Mouse (Mus musculus) layer of hippocampus, postnatal 36 days (tissue): ENCODE measurements around the gene Ankrd54. TPM values are rescaled to one million over a fixed set of nuclear protein-coding genes. Genes with fewer than 3 reads are reported as not detected.
"Not testable (repeated sequence)": the region's sequence is repeated elsewhere in the genome, so short reads cannot be mapped to it uniquely, and the experiment has no call there.

Experiments used
- DNase-seq, 2 experiments: peaks; one replicate each; pipeline ENCODE4 v3.0.0; 2022
- total RNA-seq, 2 experiments: library from RNA; stranded (reverse); gene quantifications; 2 replicates each; pipeline ENCODE4 v1.2.3; 2021

Gene Ankrd54
- total RNA-seq, 2 experiments from 2014 or later, result 17.6 to 20.7 TPM

DNA sequence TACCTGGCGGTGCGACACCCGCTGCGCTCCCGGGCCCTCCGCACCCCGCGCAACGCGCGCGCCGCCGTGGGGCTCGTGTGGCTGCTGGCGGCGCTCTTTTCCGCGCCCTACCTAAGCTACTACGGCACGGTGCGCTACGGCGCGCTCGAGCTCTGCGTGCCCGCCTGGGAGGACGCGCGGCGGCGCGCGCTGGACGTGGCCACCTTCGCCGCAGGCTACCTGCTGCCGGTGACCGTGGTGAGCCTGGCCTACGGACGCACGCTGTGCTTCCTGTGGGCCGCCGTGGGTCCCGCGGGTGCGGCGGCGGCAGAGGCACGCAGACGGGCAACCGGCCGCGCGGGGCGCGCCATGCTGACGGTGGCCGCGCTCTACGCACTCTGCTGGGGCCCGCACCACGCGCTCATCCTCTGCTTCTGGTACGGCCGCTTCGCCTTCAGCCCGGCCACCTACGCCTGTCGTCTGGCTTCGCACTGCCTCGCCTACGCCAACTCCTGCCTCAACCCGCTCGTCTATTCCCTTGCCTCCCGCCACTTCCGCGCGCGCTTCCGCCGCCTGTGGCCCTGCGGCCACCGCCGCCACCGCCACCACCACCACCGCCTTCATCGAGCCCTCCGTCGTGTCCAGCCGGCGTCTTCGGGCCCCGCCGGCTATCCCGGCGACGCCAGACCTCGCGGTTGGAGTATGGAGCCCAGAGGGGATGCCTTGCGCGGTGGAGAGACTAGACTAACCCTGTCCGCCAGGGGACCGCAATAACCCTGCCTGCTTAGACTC lies 19.8 kb downstream of the Ankrd54 start:
- peak; percentile 32 to 34 for DNase-seq

DNA sequence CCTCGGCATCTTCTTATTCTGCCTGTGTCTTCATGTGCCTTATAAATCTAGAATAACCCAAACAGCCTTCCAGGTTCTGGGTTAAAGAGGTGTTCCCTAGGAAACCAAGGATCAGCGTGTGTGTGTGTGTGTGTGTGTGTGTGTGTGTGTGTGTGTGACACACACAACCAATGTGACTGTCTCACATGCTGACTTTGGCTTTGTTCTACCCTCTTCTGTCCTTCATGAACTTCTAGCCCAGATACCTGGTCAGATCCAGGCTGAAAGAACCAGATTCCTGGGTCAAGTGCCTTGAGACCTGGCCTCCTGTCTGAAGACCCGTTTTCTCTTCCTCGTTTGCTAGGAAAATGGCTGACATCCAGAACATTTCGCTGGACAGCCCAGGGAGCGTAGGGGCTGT lies 21.1 kb downstream of the Ankrd54 start, which contains the start of gene Galr3:
Gene Galr3, plus strand, starts transcription at position 301 of the 400 bp plus-strand sequence.
- no peak for DNase-seq

DNA sequence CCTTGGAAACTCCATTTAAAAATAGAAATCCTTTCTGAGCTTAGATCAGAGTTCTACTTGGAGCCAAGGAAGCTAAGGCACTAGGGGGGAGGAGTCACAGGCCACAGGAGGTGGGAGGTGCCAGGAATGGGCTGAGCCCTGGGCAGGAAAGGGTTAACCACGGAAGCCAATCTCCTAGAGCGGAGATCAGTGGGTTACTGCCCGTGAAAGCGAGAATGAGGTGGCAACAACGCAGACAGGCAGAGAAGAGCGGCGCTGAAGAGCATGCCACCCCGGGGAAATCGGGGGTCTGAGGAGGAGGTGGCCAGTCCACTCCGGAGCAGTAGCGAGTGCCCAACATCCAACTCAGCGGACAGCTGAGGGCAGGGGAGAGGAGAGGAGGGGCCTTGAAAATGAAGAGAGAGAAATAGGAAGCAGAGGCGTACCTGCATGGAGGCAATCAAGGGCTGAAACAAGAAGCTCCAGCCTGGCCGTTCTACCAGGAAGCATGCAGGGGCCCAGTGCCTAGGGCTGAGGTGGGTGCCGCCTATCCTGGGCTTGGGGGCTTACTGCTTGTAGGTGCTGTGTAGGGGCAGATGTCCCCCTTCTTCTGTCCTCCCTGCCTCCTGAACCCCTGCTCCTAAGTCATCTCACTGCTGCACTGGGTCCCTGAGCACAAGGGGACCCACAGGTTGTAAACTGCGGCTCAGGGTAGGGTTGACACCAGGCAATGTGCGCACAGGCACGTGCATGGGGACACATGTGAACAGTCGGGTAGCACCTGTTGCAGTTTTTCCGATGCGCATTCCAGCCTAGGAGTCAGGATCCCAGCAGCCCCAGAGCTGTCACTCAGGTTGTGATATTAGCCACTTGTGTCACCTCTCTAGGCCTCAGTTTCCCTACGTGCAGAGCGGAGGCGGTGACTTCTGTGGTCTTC lies 21.9 kb downstream of the Ankrd54 start:
- DNase-seq, result no peak

DNA sequence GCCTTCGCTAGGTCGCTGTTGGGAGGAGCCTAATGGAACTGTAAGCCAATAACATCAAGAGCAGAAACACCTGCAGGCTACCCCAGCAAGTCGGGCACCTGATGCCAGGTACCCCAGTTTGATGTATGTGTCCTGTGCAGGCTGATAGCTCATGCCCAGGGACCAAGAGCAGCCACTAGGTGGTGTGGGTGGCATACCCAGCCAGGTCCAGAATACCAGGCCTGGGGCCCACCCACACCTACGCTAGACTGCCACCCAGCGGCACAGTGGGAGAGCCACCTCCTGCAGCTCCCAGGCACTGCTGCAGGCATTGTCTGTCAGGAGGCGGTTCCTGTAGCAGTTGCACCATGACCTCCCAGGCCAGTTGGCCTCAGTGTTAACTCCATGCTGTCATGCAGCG lies 23.8 kb downstream of the Ankrd54 start:
- peak; percentile 45 to 60 for DNase-seq

DNA sequence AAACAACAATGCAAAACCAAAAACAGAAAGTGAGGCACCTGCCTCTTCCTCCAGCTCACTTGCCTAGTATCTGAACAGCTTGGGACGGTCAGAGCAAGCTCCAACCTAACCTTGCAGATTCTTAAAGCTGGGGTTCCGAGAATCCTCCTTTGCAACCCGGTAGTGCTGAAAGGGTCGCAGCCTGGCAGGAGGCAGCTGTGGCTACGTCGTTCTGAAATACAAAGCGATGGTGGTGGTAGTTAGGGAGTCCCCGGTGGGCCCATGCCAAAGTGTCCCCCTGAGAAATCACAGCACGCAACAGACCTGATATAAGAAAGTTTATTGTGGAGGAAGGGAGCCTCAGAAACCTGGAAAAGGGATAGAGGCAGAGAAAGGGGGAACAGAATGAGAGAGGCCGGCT lies 24.4 kb downstream of the Ankrd54 start:
- no peak for DNase-seq

DNA sequence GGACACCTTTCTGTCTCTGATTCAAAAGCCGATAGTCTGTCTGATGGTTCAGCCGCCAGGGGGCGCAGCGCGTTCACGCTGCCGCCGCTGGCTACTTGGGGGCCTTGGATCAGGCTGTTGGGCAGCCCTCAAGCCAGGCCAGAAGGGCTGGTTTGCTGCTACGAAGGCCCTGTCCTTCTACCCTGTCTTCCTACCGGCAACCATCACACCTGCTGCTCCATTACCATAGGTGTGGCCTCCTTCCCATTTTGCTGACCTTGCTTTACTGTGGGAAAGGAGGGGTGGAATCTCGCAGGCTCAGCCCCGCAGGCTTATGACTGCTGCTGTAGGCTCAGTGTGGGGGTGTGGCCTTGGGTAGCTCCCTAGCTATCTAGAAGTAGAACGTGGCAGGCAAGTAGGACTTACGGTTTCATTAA lies 24.8 kb downstream of the Ankrd54 start:
- DNase-seq, result peak; percentile 58 to 61

DNA sequence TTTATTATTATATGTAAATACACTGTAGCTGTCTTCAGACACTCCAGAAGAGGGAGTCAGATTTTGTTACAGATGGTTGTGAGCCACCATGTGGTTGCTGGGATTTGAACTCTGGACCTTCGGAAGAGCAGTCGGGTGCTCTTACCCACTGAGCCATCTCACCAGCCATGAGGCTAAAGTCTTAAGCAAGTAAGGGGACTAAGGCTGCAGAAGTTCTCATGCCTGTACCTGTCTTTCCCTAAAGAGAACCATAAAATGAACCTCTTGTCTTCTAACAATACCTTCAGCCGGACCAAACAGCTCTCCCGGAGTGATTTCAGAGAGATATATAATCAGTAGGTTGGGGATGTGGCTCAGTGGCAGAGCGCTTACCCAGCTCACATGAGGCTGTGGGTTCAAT lies 30.8 kb downstream of the Ankrd54 start:
- not testable (repeated sequence) for DNase-seq

DNA sequence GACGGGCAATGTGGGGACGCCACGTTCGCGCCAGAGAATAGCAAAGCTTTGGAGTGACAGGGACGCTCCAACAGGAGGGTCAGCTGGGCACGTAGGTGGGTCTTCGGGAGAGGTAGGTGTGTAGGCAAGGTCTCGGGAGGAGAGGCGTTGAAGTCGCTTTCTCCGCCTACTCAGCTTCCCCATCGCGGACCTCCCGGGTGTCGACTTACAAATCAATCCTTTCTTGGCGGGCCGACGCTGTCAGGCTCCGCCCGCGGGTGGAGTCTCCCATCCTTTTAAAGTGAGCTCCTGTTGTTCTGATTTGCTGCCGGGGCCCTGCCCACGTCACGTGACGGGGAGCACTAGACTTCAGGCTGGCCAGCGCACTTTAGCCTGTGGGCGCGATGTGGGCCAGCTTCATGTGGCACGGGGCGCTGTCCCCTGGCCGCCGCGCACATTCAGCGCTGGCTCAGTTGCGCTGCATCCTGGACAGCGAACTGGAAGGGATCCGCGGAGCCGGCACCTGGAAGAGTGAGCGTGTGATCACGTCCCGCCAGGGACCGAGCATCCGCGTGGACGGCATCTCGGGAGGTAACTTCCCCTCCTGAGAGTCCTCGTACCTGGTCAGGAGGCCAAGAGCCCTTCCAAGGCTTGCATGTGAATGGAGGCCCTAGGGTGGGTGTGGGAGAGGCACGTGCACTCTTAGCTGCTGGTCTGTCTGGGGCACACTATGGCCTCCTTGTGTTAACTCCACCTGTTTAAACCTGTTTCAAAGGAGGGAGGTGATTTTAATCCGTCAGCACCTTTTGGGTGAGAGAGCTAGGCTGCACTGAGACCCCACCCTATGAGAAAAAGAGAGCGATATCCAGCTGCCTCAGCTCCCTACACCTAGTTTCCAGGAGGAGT lies 31.9 kb downstream of the Ankrd54 start:
- DNase-seq, result peak; percentile 86 to 87

DNA sequence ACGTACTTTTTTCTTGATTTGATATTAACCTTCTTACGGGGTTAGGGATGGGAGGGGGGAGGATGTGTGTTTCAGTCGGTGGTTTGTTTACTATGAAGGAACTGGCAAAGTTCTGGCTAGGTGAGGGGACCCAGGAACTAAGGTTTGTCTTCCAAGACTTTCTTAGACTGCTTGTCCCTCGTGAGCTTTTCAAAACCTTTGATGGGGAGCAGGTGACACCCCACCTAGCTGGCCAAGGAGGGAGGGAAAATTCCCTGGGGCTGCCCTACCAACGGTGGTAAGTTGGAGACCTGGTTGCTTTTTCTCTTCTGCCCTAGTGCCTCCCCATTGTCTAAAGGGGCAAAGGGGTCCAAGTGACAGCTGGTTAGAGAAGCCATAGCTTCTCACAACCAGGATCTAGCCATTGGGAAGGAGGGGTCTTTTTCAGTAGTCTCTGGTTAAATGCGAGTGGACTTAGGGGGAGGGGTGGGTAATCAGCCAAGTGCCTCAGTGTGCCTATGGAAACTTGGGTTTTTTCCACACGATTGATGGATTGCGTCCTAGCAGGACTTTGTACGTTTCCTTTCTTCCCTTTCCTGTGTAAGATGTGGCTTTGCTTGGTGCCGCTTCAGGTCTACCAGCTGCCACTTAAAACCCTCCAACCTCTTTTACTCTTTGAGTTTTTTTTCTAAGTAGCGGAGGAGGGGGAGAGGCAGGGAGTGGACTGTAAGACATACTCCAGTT lies 33.0 kb downstream of the Ankrd54 start:
- no peak for DNase-seq

DNA sequence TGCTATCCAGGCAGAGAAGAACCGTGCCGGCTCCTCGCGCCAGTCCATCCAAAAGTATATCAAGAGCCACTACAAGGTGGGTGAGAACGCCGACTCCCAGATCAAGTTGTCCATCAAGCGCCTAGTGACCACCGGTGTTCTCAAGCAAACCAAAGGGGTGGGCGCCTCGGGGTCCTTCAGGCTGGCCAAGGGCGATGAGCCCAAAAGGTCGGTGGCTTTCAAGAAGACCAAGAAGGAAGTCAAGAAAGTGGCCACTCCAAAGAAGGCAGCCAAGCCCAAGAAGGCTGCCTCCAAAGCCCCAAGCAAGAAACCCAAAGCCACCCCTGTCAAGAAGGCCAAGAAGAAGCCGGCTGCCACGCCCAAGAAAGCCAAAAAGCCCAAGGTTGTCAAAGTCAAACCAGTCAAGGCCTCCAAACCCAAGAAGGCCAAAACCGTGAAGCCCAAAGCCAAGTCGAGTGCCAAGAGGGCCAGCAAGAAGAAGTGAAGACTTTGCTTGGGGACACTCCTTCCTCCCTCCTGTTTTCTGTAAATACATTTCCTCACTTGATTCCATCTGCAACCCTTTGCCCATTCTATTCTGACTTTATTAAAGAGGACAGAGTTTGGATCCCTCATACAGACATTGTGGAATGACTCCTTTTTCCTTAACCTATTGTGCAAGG lies 33.7 kb downstream of the Ankrd54 start:
- DNase-seq, result peak in 1 of 2 experiments; percentile 35

DNA sequence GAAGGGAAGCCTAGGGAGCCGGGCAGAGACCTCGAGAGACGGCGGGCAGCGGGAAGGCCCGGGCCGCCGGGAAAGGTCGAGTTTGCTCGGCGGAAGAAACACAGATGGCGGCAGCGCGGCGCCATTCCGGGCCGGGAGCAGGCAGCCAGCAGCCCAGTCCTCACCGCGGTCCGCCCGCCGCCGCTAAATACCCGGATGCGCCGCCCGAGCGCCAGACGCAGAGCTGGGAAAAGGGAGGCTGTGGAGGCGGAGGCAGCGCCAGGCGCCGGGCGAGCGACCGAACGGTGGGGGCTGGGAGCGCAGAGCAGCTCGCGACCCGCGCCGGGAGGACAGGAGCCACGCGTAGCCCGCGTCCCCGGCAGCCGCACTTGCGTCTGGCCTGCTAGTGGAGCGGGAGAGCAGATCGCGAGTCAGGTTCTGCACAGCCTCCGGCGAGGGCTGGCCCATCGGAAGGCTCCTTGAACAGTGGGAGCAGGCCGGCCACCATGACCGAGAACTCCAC lies 34.4 kb downstream of the Ankrd54 start, which contains the start of gene H1f0:
Gene H1f0, plus strand, starts transcription at position 214 of the 502 bp plus-strand sequence.
- DNase-seq, result peak; percentile 95

DNA sequence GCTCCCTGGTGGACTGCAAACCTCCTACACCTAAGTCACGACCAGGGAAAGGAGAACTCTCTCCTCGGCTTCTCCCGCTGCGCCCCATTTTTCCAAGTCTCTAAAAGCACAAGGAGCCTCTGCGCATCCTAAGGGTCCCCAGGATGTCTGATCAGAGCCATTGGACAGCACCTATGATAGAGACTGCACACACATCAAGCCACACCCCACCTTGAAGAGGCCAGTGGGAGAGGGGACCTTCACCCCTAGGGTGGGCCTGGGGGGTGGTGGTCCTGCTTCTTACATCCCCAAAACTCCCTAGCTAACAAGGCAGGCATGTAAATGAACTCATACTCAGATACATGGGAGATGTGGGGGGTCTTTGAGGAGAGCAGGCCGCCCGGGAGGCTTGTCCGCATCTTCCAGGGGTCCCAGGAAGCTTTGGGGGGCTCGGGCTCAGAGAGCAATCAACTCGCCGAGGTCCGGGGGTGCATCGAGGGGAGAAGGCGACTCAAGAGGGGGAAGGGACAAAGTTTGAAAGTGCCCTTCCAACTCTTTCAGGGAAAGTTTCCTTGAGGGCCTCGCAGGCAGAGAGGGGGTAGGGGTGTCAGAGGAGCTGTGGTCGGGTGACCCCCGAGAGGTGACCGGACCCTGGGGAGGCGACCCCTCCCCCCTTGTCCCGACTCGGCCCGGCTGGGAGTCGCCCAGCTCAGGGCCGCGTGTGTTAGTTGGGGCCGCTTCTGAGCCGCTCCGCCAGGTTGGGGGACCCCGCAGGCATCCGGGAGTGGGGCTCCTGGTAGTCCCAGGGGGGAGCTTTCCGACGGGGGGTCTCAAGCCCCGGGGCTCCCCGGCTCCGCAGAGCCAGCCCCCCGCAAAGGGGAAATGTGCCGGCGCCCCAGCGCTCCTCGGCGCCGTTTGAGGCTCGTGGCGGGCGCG lies 35.1 kb downstream of the Ankrd54 start:
- DNase-seq, result no peak

DNA sequence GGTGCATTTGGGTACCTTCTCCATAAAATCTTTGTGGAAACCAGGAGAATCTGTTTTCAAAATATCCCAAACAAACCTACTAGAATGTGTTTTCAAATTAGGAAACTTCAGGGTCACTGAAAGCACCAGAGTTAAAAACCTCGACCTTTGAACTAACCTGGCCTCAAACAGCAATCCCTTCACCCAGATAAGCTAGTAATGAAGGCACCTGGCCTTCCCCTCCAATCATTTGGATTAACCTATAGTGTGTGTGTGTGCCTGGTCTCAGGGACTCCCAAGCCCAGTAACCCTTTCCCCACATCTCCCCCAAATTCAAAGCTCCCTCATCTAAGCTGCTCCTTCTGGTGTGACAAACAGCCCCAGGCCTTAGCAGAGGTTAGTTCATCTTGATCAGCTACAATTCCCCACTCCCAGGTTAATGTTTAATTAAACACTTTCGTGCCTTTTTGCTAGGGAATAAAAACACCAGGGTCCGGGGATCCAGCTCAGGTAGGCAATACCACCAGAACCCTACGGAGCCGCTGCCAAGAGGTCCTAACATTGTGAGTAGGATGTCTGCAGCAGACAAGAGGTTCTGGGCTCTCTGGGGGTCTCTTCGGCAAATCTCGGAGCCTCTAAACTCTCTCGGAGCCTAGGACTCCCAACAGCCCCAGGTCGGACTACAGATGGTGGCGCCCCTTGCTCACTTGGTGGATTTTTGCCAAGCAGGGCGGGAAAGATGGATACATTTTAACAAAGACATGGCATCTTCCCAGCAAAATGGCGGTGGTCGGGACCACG lies 36.0 kb downstream of the Ankrd54 start:
- DNase-seq, result no peak

DNA sequence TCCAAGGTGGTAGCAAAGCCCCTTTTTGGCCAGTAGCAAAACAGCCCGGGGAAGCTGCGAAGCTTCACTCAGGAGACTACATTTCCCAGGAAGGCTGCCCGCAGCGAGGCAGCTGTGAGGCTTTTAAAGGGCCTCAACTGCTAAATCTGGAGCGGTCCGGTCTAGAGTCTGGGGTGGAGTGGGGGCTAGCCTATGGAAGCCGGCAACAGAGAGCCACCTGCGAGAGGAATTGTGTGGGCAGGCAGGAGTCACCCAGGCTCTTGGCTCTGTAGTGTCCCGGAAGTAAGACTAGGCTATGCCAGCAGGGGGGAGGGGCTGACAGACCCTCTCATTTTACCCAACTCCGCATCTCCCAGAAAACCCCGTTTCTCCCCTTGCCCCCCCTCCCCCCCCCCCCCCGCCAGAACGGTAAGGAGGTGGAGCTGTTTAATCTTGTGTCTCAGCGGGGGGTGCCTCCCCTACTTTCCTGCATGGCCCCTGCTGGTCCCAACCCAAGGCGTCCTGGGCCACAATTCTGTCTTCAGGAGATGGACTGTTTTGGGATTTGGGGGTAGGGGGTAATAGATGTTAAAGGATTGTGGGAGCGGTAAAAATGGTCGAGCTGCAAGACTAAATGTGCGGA lies 36.9 kb downstream of the Ankrd54 start:
- DNase-seq, result no peak

DNA sequence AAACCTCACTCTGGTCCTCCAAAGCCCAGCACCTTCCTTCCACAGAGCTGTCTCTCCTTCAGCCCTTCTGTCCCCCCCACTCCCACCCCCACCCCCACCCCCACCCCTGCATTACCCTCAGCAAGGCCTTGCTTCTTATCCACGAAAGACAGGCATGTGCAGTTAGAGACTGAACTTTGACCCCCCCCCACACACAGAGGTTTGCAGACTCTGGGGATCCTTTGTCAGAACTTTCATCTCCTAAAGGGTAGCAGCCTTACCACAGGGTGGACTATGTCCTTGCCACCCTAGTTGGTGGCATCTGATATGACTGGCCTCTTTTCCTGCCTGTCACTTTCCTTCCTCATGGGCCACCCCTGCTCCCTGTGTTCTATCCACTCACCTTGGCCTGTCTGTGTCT lies 39.3 kb downstream of the Ankrd54 start:
- DNase-seq, result no peak

DNA sequence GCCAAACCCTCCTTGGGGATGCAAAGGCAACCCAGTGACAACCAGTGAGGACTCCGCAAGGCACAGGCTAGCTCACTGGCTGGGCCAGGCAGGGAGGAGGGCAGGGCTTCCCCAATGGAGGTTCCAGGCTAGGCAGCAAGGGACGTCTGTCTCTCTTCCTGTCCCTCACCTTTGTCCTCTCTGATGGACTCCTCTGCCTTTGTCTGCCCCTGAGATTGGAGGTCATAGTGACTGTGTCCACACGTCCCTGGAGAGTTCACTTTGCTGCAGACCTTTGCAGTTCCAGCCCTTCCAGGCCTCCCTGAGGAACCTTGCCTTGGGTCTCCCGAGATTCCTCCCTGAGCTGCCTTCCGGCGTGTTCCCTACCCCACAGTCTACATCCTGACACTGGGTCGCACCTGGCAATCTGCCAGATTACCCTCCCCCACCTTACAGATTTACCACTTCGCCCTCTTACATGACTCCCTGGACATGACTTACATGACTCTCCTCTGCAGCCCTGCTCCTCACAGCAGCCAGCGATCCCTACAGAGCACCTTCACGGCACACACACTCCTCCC lies 39.9 kb downstream of the Ankrd54 start:
- no peak for DNase-seq

DNA sequence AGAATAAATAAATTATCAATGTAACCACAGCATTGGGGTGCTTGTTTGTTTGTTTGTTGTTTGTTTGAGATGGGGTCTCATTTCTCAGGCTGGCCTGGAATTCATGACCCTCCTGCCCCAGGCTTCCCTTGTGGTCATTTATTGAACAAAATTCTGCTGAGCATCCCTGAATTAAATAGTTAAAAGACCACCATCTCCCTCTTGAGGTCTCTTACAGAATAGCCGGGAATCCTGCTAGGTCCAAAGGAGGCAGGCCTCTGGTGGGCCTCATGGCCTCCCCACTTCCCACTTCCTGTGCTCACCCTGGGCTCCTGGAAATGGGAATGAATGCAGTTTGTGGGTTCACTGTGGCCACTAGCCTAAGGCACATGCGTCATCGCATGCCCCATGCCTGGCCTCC lies 43.8 kb downstream of the Ankrd54 start:
- no peak for DNase-seq

DNA sequence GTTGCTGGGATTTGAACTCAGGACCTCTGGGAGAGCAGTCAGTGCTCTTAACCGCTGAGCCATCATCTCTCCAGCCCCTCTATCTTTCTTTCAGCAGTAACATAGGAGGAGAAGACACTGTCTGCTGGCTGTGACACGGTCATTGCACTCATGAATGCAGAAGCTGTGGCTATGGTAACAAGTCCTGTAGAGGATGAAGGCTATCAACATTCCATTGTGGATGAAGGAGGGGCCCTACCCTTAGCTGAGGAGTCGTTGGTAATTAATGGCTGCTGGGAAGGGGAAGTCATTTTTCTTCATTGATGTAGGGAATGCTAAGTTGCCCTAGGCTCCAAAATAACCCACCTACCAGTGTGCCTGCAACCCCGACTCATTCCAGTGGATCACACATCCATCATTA lies 44.5 kb downstream of the Ankrd54 start:
- DNase-seq, result no peak
